Mouse (Mus musculus): Measurements from ENCODE around the gene Zdhhc5.

- no peak for TF ChIP-seq SIN3A (IDR thresholded peaks at IDR 0.05; ENCODE audit: low read length)
- no peak for TF ChIP-seq POLR2A (IDR thresholded peaks at IDR 0.05; ENCODE audit: low read depth, low read length)
- no peak for TF ChIP-seq BHLHE40 (IDR thresholded peaks at IDR 0.05; ENCODE audit: low read depth, low read length)
- no peak for TF ChIP-seq MAZ (IDR thresholded peaks at IDR 0.05; ENCODE audit: low read depth, low read length)
- no peak for TF ChIP-seq KAT2A (IDR thresholded peaks at IDR 0.05; ENCODE audit: insufficient replicate concordance, low read length)
- no peak for TF ChIP-seq TCF12 (IDR thresholded peaks at IDR 0.05; ENCODE audit: low read depth, low read length)
- no peak for TF ChIP-seq GABPA (IDR thresholded peaks at IDR 0.05; ENCODE audit: insufficient replicate concordance, low read depth, low read length)
Observed at GRCm38 (mm10) chr2:84666081-84666480, 48.9 kb downstream of the Zdhhc5 start.

All from CH12.LX (cell line).